Mouse (Mus musculus) layer of hippocampus, postnatal 10 days (tissue): Measurements from ENCODE around the gene Eml1. TPM values are rescaled to one million over a fixed set of nuclear protein-coding genes. Genes with fewer than 3 reads are reported as not detected.

Source experiments
- DNase-seq, 2 experiments: peaks; one replicate each; pipeline ENCODE4 v3.0.0; 2021; ENCODE audit warnings: low spot score in 2 of 2
- long read RNA-seq: library from polyadenylated mRNA; stranded (forward); transcript quantifications from one replicate; pipeline ENCODE4 v2.0.0, GENCODE M21; 2023
- total RNA-seq, 2 experiments: library from RNA; stranded (reverse); gene quantifications; 2 replicates each; pipeline ENCODE4 v1.2.3; 2021

Gene Eml1
- 10 to 100 TPM; 43.5 to 51.0 TPM for total RNA-seq
- long read RNA-seq, full-length matches to known transcripts, result 19 of 29 reads
- long read RNA-seq, partial matches to known transcripts, result 1 of 29 reads
- long read RNA-seq, other reads (novel, unspliced or antisense), result 9 of 29 reads

DNA sequence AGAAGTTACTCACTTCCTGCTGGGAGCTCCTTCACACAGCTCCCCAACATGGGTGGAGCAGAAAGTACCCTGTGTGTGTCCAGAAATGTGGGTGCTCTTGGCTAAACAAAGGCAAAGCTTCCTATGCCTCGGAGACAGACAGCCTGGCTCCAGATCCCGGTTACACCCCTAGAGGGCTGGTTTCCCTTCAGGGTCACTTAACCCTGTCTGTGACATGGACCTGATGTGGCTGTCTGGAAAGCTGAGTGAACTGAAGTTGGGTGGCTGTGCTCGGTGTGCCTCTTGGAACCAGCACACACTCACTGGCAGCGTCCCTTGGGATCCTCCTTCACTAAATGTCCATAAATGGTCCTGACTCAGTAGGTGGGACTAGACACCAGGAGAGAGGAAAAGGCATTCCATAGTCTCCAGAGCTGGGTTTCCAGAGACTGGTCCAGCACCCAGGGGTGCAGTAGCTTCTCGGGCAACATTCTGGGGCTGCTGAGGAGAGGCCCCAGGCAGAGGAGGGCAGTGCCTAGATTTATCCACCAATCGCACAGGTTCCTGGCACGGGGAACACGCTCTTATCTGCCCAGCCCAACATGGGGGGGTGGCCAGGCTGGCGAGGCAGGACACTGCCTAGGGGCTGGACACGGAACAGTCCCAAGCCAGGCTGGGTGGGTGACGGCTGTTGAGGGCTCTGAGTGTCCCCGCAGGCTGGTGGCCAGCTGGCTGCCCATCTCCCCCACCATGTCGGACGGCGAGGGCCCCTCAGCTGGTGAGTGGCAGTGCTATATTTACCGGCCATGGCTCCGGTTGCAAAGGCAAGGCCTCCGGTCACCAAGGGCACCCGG is at the start of gene Eml1:
Gene Eml1 (plus strand): TSS at position 362 of the 833 bp plus-strand sequence.
- no peak for DNase-seq

DNA sequence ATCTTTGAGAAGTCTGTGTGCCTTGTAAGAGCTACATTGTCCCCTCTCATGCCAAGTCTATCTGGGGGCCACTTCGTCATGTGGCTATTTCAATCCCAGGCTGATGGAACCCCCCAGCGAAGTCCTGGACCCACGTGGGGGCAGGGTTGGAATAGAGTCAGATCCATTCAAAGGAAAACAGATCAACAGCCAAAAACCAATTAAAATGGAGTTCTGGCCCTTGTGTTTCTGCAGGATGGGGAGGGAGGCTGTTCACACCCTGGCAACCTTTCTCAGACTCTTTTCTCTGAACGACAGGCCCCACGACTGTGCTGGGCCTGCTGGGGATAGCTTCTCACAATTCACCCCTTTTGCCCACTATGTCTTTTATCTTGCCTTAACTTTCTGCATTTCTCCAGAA is 44.4 kb upstream of the Eml1 start:
- peak; percentile 43 to 63 for DNase-seq

DNA sequence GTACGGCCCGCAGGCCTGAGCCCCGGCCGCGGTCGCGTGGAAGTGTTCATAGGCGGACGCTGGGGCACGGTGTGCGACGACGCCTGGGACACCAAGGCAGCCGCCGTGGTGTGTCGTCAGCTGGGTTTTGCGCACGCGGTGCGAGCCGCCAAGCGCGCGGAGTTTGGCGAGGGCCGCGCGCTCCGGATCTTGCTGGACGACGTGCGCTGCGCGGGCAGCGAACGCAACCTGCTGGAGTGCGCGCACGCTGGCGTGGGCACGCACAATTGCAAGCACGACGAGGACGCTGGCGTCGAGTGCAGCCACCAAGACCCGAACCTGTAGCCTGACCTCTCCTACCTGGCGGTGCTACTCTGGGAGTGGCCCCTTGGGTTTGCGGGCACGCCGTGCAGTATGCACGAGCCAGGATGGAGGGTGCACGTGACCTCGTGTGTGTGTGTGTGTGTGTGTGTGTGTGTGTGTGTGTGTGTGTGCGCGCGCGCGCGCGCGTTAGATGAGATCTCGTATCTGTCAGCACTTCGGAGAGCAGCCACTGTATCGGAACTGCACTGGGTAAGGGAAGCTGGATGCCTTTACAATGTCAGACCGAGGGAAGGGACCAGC is 42.8 kb upstream of the Eml1 start:
- peak; percentile 82 to 85 for DNase-seq

DNA sequence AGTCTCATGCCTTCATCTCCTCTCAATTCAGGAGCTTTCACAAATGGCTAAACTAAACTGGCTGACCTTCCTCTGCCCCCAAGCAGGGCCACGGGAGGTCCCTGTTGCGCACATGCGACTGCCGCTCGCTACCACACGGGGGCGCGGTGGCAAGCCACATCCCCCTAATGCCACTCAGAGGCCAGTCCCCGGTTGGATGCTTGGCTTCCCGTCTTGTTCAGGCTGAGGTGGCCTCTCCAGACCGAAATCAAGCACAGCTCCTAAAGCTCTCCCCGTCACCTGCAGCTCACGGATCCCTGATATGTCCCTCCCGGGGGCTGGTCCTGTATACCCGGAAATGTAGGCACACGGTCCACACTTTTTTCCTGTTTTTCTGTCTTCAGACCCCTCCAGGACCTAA is 37.7 kb upstream of the Eml1 start:
- peak; percentile 86 to 91 for DNase-seq

DNA sequence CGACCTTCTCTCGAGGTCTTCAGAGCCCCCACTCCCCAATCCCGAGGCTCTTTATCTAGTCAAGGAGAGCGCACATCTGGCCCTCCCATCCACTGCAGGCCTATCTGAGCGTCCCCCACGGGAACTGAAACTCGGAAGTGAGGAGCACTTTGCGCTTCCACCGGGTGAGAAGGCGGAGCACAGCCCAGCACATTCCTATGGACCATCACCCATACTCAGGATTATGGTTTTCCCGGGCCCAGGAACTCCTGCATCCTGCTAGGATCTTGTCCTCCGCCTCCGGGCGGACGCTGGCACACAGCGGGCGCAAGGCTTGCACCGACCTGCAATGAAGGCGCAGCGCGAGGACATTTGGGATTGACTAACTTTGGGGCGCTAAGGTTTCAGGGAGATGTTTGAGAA is 37.3 kb upstream of the Eml1 start:
- DNase-seq, result no peak

DNA sequence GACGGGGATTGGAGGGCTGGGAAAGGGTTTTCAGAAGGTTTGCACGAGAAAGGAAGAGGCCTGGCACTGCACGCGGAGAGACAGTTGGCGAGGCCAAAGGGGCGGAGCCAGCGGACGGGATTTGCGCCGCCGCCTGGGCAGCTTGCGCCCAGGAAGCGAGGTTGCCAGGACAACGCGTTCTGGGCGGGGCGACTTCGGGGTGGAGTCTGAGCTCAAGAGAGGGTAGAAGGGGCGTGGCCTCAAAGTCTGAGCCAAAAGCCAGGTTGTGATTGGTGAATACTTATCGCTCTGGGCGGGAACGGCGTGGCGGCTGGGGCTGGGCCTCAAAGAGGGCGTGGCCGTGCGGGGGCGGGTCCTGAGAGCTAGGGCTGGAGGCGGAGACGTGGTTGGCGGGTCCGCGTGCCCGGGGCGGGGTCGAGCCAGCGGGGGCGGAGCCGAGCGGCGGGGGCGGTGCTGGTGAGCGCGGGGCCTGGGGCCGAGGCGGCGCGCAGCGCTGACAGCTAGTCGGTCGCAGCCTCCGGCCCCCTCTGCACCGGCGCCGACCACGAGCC is 36.8 kb upstream of the Eml1 start, which contains the start of gene Cyp46a1:
Gene Cyp46a1 (plus strand): TSS at position 487 of the 551 bp plus-strand sequence.
- peak; percentile 100 for DNase-seq

DNA sequence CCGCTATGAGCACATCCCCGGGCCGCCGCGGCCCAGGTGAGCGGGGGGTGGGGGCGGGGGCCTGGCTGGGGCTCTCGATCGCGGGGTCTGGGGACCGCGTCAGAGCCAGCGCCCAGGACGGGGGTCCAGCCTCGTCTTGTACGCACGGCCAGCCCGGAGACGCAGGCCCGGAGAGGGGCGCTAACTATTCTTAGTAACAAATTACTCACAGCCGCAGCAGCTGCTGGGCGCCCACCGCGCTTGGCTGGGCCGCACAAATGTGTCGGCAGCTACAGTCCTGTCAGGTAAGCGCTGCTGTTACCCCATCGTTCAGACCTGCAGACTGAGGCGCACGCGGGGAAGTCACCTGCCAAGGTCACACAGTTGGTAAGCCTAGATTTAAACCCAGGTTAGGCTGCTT is 36.2 kb upstream of the Eml1 start:
- peak in 1 of 2 experiments; percentile 57 for DNase-seq

DNA sequence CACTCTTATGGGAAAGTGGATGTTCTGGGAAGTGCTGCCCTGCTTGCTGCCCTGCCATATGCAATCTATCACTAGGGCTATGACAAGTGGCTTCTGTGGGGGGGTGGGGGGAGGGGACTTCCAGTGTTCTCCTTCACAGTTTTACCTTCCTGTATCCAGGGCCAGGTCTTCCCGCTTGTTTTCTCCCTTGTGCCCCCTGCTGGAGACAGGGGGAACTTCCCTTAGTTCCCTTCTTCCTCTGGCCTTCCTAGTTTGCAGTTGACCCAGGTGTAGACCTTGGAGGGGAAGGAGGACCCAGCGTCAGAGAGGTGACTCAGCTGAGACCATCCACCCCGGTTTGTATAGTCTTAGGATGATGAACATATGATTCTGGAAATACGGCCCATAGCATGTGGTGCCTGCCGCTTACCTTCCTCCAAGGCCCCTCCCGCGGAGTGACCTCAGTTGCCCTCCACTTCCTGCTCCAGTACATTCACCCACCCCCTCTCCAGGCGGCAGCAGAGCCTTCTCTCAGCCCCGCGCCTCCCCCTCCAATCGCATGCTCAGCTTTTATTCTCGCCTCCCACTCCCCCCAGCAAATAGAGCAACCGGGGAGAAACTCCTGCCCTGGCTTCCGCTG is 32.1 kb upstream of the Eml1 start:
- peak in 1 of 2 experiments; percentile 51 for DNase-seq

DNA sequence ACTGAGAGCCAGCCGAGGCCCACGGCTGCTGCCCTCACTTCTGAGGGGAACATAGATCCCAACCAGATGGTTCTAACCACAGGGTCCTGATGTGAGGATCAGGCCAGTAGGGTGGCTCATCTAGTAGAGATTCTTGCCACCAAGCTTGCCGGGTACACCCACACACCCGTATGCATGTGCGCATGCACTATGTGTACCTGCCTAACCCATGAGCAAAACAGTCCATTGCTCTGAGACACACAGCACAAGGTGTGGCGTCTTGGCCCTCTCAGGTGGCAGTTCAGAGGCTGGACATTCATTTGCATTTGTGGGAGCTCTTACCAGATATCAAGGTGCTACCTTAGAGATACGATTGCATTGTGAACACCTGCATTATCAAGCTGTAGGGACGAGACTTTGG is 22.6 kb upstream of the Eml1 start:
- no peak for DNase-seq

DNA sequence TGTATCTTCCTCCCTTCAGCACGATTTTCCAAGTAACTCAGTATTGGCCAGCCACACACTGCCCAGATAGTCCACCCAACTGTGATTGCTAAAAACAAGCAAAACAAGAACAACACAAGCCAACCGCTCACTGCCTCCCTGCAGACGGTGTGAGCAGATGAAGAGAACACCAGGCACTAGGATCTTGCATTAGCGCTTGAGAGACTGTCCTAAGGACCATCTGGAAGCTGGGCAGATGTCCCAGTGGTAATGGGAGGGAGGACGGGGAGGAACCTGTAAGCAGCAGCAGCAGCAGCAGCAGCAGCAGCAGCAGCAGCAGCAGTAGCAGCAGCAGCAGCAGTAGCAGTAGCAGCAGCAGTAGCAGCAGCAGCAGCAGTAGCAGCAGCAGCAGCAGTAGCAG is 21.7 kb upstream of the Eml1 start:
- DNase-seq, result peak in 1 of 2 experiments; percentile 58

DNA sequence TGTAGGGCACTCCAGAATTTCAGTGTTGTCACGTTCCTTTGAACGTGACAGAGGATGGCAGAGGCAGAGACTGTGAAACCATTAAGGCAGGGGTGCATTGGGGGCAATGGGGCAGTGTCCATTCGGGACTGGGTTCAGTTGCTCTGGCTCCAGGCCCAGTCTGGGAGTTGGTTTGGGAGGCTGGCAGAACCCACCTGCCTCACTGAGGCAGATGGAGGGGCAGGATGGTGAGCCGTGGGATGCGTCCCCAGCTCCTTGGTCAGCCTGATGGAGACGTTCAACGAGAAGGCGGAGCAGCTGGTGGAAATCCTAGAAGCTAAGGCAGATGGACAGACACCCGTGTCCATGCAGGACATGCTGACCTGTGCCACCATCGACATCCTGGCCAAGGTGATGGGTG is 19.8 kb upstream of the Eml1 start:
- no peak for DNase-seq

DNA sequence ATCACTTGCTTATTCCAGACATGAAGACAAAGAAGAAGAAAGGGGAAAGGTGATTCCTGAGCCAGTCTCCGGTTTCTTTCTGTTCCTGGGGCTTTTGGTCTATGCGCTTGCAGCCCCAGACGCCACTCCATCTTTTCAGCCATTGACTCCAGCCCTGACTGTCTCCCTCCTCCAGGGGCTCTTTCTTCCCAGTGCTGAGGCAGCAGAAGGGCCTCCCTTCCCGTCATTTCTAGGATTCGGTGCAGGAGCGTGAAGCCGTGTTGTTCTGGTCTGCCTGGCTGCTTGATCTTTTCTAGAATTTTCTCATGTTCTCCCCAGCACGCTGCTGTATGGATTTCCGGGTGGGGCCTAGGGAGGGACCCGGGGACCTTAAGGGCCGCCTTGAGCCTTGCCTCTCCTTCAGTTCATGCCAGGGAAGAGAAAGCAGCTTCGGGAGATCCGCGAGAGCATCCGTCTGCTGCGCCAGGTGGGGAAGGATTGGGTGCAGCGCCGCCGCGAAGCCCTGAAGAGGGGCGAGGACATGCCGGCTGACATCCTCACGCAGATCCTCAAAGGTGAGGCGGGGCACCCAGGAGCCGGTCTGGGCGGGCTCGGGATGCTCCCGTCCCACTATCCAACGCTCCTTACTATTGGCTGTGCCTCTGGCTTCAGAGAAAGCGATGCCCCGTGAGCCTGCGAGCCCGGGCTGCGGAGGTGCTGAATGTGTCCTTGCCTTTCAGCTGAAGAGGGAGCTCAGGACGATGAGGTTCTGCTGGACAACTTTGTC is 18.2 kb upstream of the Eml1 start:
- no peak for DNase-seq

DNA sequence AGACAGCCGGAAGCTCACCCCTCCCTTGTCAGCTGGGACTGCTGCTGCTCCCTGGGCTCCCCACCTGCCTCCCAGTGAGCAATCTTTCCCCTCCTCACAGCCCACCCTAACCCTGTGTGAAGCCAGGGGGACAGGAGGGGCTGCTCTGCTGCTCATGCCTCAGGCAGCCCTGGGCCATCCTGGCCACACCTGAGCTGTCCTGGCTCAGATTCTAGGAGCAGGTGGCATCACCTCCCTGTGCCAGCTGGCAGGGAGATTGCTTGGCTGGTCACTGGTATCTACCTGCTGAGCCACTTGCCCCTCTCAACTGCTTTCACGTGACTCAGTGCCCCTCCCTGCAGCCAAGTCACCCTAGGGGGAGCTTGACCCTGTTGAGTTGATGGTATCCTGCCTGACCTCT is 16.5 kb upstream of the Eml1 start:
- DNase-seq, result no peak

DNA sequence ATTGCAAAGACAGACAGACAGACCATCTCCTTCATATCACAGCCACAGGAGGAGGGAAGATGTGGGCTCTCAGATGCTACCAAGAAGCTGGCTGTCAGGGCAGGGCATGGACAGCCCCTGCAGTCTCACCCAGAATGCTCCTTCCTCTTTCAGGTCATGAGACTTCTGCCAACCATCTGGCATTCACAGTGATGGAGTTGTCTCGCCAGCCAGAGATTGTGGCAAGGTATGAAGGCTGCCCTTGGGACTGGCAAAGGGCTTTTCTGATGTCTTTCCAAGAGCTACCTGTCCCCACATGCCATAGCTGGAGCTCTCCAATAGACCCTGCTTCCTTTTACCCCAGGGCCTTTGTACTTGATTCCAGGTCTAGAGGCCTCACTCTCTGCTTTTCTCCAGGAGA is 15.5 kb upstream of the Eml1 start:
- DNase-seq, result no peak

DNA sequence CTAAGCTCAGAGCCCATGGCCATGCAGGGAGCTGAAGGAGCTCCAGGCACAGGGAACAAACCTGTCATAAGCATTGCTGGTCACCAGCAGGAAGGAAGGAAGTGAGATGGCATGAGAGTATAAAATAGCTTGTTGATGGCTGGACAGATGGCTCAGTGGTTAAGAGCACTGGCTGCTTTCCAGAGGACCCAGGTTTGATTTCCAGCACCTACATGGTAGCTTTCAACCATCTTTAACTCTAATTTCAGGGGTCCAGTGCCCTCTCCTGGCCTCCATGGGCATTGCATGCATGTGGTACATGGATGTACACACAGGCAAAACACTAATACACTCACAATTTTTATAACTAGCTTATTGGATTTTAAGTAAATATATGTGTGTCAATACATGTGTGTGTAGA is 14.8 kb upstream of the Eml1 start:
- no peak for DNase-seq

DNA sequence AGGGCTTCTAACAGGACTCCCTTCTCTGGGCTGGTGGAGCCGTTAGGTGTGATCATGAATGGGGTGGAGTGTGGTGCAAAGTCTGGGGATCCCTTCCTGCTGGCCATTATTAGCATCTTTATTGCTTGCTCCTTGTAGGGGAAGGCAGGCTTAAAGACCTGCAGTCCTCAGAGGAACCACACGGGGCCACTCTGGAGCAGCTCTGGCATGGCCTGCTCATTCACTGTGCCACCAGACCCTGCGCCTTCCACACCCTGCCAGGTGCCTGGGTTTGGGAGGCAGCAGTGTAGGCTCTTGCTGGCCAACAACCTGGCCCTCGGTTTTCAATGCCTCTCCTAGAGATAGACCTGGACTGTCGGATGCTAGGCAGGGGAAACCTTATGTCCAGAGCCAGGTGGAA is 7.0 kb upstream of the Eml1 start:
- DNase-seq, result peak; percentile 93

DNA sequence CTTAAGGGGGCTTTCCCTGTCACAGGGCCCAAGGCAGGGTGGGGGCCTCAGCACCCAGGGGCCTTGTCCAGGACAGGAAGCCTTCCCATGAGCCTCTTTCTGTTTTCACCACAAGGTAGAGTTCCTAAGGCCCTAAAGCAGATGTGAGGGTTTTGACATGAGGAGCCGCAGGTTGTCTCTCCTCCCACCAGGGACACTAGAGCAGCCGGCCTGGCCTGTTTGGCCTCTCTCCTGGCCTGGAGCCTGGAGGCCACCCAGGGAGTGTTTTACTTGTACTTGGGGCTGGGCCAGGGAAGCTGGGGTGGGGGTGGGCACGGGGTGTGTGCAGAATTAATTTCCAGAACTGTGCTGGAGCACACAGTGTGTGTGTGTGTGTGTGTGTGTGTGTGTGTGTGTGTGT is 5.4 kb upstream of the Eml1 start:
- peak; percentile 57 to 59 for DNase-seq

DNA sequence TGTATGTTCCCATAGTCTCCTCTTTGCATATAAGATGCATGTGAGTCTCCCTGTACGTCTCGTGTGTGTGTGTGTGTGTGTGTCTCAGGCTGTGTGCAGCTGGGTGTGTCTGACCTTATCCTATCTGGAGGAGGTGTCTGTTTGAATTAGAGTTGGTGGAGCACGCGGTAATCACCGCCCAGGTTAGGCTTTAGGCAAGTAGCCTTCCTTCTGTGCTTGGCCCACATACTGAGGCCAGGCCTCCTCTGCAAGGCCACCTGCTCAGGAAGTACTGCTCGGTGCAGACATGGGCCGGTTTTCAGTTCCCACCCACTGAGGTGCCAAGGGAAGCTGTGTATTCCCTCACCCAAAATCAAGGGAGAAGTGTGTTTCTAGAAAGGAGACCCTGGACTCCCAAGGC is 4.9 kb upstream of the Eml1 start:
- no peak for DNase-seq

DNA sequence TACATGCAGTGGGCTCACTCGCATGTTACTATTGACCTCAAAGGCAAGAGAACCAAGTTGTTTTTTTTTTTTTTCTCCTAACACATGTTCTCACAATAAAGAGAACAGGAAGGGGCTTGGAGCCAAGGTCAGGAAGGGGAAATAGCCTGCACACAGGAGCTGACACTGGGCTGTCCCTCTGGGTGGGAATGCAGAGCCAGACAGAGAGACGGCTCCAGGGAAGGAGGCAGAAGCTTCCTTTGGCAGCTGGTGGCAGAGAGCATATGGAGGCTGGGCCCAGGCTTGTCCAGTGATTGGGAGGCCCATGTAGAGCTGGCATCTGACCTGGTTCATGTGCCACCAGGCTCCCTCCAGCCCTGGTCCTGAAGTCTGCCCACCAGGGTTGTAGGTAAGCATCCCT is 2.8 kb upstream of the Eml1 start:
- no peak for DNase-seq

DNA sequence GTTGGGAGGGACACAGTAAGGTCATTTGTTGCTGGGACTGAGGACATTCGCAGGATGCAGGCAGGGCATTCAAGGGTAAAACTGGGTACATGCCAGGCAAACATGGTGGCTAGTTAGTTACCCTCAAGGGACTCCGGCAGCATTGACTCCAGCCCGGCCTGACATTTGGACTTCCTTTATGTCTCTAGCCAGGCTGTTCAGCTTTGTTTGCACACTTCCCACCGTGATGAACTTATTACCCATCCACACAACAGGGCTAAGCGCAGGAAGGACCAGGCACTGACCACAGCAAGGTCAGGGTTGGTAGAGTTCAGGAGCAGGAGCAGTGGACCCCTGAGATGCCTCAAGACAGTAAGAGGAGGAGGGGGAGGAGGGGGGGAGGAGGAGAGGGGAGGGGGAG is 1.8 kb upstream of the Eml1 start:
- no peak for DNase-seq

DNA sequence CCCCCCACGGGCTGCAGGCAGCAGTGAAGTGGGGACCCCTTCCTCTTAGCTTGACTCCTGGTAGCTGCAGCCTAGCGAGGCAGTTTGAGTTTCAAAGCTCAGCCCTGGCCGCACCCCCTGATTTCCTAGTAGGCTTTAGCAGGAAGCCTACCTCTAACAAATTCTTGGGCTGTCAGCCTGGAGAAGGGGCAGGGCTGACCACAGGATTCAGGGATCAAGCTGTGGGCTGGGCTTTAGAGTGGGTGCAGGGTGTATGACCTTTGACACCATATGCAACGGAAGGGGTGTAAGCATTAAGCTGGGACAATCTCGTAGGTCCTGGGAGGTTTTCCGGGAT is 640 bp downstream of the Eml1 start:
- DNase-seq, result no peak
